Mouse (Mus musculus) E14TG2a.4 (cell line): ENCODE measurements at regions not wholly inside any gene's neighbourhood (a gene's known extent, or its start where the extent isn't known, plus 50 kb on each side); places are given as distances from the start of the nearest gene placed in this dataset.

Experiments used
- H3K27me3 ChIP-seq: 2 replicates; pipeline ENCODE4 v1.6.1; 2014; ENCODE audit warnings: low read length, control low read depth; ENCODE audit not compliant: insufficient read depth
- H3K36me3 ChIP-seq: 2 replicates; pipeline ENCODE4 v1.6.1; 2014; ENCODE audit warnings: low read length, control low read depth; ENCODE audit not compliant: insufficient read depth
- H3K4me1 ChIP-seq: replicated peaks from 2 replicates; pipeline ENCODE4 v1.6.1; 2014; ENCODE audit warnings: low read depth, low read length, control low read depth
- H3K4me3 ChIP-seq: replicated peaks from 2 replicates; pipeline ENCODE4 v1.5.1; 2014; ENCODE audit warnings: mild to moderate bottlenecking, low read length
- H3K9me3 ChIP-seq: 2 replicates; pipeline ENCODE4 v1.6.1; 2014; ENCODE audit warnings: low read length, control low read depth
- CTCF ChIP-seq: conservative IDR thresholded peaks from 2 replicates; pipeline ENCODE4 v1.5.1; 2014; ENCODE audit warnings: low read length
- NANOG ChIP-seq: IDR thresholded peaks from 2 replicates; pipeline ENCODE4 v1.6.1; 2014; ENCODE audit warnings: borderline replicate concordance, low read length, mixed read lengths
- POU5F1 ChIP-seq: IDR thresholded peaks from 2 replicates; pipeline ENCODE4 v1.6.1; 2014; ENCODE audit warnings: low read length, borderline replicate concordance

DNA sequence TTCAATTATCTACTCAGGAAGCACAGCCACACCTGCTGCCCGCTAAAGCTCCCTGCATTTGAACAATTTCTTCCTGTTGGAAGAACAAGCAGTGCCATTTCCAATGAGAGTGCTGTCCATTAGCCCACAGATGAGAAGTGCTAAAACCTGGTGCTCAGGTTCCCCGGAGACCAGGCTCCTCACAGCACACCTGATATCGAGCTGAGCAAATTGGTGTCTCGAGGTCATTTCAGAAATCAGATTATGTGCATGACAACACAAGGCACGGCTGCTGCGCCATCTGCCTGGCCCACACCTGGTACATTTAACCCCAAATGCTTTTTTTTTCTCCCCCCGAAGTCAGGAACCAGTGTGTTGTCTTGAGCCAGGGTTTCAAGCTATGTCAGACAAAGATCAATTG lies 621.3 kb upstream of the Tenm3 start:
- Histone ChIP-seq H3K4me3 (no peak overlapping the region), H3K9me3 (no peaks in the 10 kb centered on the region), H3K36me3 (no peaks in the 10 kb centered on the region), H3K27me3 (no peaks in the 10 kb centered on the region; the same call in 1 of the 2 replicates), H3K4me1 (peaks cover 6% of the 10 kb centered on the region; the same call in 1 of the 2 replicates)
- TF ChIP-seq NANOG, result no peak
- no peak for TF ChIP-seq CTCF
- TF ChIP-seq POU5F1, result no peak

DNA sequence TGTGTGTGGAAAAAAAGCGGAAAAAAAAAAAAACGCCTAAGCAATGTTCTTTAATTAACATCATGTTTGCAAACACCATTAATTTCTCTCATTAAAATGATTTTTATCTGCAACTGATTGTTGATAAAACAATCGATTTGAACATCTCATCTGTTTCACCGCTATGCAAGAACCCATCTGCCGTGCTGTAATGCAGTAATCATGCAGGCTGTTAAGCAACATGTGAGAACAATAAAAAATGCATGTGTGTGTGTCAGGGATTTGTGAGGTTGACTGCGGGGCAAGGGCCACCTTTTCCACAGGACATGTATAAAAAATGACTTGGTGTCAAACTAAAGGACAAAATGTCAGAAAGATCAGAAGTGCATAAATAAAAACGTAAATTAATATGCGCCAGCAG lies 618.9 kb upstream of the Tenm3 start:
- no peaks in the 10 kb centered on the region for H3K36me3 ChIP-seq
- peaks cover 6% of the 10 kb centered on the region; the same call in 1 of the 2 replicates for H3K4me1 ChIP-seq
- no peaks in the 10 kb centered on the region for H3K9me3 ChIP-seq
- TF ChIP-seq CTCF (no peak), POU5F1 (no peak), NANOG (no peak)
- H3K4me3 ChIP-seq, result no peak overlapping the region
- H3K27me3 ChIP-seq, result no peaks in the 10 kb centered on the region; the same call in 1 of the 2 replicates

DNA sequence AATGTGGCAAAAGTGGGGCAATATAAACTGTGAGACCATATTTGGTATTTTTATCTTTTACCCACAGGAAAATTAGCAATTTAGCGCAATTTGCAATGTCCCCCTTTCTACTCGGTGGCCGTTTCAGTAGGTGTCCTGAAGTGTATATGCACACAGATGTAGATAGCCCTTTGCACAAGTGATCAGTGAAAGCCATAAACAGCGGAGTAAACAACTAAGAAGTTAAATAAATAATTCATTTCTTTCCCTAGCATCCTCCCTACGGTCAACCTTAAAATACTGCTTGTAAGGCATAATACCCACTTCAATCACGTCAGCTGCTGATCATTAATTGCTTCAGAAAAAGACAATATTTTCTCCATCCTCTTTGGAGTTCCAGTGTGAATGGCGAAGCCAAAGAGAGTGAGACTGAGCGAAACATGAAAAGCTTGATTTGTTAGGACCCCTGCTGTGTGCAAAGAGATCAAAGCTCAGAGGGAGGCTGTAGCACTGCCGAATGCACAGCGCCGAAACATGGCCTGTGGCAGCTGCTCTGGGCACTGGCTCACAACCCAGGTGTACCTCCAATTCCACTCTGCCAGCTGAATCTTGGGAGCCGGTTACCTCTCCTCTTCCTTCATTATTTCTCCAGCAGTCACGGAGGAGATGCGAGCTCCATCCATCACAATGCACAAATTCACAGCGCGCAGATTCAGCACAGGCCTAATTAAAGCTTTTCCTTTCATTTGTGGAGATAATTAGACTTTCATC lies 618.1 kb upstream of the Tenm3 start:
- no peak for TF ChIP-seq CTCF
- TF ChIP-seq POU5F1, result no peak
- TF ChIP-seq NANOG, result no peak
- H3K4me3 ChIP-seq, result no peak overlapping the region
- H3K9me3 ChIP-seq, result no peaks in the 10 kb centered on the region

DNA sequence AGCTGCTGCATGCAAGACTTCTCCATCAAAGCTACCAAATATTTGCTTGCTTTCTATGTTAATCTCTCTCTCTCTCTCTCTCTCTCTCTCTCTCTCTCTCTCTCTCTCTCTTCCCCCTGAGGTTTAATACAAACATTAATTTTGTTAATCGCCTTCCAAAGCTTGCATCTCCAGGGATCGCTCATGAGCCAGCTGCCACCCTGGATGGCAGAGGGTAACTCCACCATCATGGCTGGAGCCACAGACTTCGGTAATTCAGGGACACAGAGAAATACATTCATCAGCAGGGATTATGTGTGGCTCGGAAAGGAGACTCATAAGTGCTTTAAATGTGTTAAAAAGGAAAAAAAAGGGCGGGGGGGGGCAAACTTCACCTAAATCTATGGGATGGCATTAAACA lies 601.7 kb upstream of the Tenm3 start:
- Histone ChIP-seq H3K36me3 (no peaks in the 10 kb centered on the region), H3K27me3 (peaks cover 2% of the 10 kb centered on the region; the same call in 1 of the 2 replicates), H3K4me3 (no peak overlapping the region), H3K4me1 (peaks cover 4% of the 10 kb centered on the region), H3K9me3 (no peaks in the 10 kb centered on the region)
- TF ChIP-seq CTCF, result no peak
- TF ChIP-seq POU5F1, result no peak
- no peak for TF ChIP-seq NANOG

More for the DNA sequence above, 618.1 kb upstream of the Tenm3 start:
- Histone ChIP-seq H3K36me3 (no peaks in the 10 kb centered on the region), H3K27me3 (no peaks in the 10 kb centered on the region), H3K4me1 (peaks cover 6% of the 10 kb centered on the region; the same call in 1 of the 2 replicates)

DNA sequence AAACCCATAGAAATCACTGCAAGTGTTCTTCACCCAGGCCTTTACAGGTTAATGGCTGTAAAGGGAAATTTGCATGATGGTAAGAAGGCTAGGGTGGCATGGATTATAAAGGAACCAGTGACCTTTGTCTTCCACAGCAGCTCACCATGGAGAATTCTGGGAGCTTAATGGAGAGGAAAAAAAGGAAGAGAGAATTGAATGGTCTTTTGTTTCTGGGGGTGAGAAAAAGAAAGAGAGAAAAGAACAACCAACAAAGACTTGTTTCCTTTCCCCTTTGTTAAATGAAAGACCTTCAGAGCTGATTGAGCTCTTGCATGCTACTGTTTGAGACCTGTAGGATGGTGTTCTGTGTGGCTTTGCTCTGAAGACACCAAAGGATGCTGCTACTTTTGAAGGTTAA lies 597.5 kb upstream of the Tenm3 start:
- TF ChIP-seq CTCF, result no peak
- TF ChIP-seq NANOG, result peak; percentile 73; the same call in 1 of the 2 replicates
- H3K9me3 ChIP-seq, result no peaks in the 10 kb centered on the region
- H3K4me3 ChIP-seq, result no peak overlapping the region
- peaks cover 2% of the 10 kb centered on the region; the same call in 1 of the 2 replicates for H3K27me3 ChIP-seq
- peaks cover 4% of the 10 kb centered on the region for H3K4me1 ChIP-seq
- no peaks in the 10 kb centered on the region for H3K36me3 ChIP-seq

DNA sequence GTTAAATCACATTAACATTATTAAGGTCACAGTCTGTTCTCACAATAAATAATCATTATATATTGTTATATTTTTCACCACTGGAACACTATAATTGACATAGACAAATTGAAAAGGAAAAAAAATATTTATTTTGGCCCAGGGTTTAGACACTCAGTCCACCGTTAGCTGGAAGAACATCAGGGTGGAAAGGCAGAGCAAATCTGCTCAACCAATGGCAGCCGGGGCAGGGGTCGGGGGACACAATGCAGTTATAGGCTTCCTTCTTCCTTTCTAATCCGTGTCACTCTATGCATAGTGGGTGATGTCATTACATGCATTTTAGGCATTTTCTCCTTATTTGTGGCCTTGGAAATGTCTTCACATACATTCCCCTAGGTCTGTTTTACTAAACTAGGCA lies 552.8 kb upstream of the Tenm3 start:
- no peak overlapping the region for H3K4me3 ChIP-seq
- no peak for TF ChIP-seq CTCF
- no peak for TF ChIP-seq NANOG
- no peak for TF ChIP-seq POU5F1
- no peaks in the 10 kb centered on the region for H3K27me3 ChIP-seq
- H3K4me1 ChIP-seq, result no peaks in the 10 kb centered on the region
- no peaks in the 10 kb centered on the region for H3K9me3 ChIP-seq
- H3K36me3 ChIP-seq, result no peaks in the 10 kb centered on the region

DNA sequence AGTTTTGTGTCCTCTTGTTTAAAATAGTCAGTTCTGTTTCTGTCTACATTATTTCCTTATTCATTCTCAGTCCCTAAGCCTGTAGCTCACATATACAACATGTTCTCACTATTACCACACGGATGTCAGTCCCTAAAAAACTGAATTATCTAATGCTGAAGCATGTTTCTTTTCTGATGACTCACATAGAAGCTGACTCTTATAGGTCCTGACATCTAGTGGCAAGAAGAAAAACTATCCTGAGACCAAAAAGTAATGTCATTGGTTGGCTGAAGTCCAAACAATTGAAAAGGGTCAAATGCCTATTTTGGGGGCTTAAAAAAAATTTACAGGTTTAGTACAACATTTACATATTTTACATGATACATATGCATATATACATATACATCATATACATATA lies 551.3 kb upstream of the Tenm3 start:
- Histone ChIP-seq H3K4me1 (no peaks in the 10 kb centered on the region), H3K4me3 (no peak overlapping the region), H3K36me3 (no peaks in the 10 kb centered on the region), H3K27me3 (no peaks in the 10 kb centered on the region), H3K9me3 (no peaks in the 10 kb centered on the region)
- no peak for TF ChIP-seq POU5F1
- TF ChIP-seq NANOG, result no peak

DNA sequence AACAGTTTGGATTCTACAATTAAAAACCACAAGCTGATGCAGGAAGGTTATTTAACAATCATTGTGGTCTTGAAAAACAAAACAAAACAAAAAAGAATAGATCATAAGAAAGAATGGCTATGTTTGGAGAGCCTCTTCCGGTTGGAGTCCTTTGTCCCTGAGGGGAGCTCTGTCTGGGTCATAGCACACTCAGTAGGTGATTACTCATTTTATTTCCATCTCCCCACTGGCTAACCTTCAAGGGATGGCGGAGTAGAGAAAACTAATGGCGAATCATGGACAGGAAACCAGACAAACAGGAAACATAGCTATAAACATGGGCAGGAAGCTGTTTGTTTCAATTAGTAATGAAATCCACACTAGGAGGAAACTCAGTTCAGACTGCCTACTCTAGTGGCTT lies 545.8 kb upstream of the Tenm3 start:
- Histone ChIP-seq H3K4me3 (no peak overlapping the region), H3K9me3 (no peaks in the 10 kb centered on the region), H3K36me3 (no peaks in the 10 kb centered on the region), H3K4me1 (no peaks in the 10 kb centered on the region), H3K27me3 (no peaks in the 10 kb centered on the region)
- TF ChIP-seq CTCF (no peak), POU5F1 (no peak), NANOG (no peak)

DNA sequence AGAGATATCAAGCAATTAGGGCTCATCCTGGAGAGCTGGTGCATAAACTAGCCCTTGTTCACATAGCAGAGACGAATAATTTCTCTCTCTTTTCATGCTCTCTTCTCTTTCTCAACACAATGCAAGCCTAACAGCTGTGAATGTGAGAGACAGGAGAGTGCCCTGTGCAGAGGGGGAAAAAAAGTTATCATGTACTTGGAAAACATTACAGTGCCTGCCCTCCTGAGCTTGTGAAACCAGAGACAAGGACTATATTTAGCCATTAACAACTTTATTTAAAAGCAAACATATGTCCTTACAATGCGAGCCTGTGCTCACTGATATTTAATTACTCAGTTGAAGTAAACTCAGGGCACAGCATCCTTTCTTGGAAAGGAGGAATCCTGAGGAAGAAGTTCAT lies 543.8 kb upstream of the Tenm3 start:
- Histone ChIP-seq H3K4me3 (no peak overlapping the region), H3K36me3 (no peaks in the 10 kb centered on the region), H3K27me3 (no peaks in the 10 kb centered on the region), H3K9me3 (no peaks in the 10 kb centered on the region), H3K4me1 (no peaks in the 10 kb centered on the region)
- TF ChIP-seq POU5F1, result no peak
- TF ChIP-seq CTCF, result no peak
- TF ChIP-seq NANOG, result no peak
